Mouse (Mus musculus) c-Kit-negative CD71-positive TER-119-positive erythroid progenitor cells, embryonic 14.5 days (primary cell): ENCODE data around the gene Slk.

Experiments used
- DNase-seq: peaks from one replicate; pipeline ENCODE4 v3.0.0-alpha.2; 2013; ENCODE audit warnings: low read depth, low spot score

Slk gene

DNA sequence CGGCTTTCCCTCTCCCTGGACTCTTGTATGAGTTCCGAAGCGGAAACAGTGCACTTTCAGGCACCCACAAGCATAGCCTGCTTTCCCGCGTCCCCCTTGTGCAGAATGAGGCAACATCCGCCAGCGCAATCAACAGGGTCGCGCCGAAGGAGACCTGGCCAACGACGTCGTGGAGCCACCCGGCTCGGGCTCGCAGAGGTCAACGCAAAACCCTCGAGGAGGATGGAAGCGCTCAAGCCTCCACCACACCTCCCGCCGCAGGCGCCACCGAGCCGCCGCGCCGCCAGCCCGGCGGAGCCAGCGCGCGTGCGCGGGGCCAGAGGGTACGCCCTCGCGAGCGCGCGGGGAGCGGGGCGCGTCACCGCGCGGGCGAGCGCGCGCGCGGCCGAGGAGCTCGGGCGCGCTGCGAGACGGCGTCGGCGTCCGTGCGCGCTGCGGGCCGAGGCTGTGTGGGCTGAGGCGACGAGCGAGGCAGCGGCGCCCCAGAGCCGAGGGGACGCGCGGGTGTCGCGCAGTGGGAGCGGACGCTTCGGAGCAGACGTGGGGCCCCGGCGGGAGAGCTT lies at the start of gene Slk:
Gene Slk, plus strand, starts transcription at position 454 of the 563 bp plus-strand sequence.
- DNase-seq: peak; percentile 79

DNA sequence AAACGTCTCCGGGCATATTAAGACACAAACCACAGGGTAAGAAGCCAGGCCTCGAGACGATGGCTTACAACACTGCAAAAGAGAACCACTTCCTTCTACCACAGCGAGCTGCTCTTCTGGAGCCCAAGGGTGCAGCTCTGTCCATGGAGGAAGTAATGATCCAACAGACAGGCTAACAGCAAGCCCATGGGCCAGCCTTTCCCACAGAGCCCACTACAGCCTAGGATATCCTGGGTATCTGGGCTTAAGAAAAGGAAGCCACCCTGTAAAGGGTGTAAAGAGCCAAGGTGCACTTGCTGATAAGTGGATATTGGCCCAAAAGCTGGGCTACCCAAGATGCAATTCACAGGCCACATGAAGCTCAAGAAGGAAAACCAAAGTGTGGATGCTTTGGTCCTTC lies 48.2 kb upstream of the Slk start:
- no peak for DNase-seq

DNA sequence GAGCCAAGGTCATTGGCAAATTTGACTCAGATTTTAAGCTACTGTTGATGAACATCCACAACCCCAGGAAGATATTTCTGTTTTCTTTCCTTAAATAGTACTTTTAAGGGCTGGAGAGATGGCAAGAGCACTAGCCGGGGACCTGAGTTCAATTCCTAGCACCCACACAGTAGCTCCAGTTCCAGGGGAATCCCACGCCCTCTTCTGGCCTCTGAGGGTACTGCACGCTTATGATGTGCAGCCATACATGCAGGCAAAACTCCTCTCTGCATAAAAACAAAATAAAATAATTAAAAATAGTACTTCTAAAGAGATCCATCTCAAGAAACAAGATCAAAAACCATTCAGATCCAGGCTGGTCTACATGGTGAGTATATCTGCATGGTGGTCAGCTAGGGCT lies 47.0 kb upstream of the Slk start:
- DNase-seq: no peak

DNA sequence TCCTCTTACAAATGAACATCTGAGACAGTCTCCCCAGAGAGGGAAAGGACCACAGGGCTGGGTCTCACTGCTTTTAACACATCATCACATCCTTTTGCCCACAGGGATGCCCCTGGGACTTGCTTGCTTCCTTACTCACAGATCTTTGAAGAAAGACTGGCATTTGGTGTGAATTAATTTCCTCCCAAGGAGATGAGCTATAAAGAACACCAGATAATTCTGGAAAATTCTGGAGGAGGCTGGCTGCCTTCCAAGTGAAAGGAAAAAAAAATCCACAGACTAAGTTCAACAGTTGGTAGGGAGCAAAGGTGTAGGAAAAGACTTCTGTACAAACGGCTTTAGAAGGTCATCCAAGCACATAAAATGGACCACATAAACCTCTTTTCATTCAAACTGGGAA lies 45.3 kb upstream of the Slk start:
- DNase-seq: no peak

DNA sequence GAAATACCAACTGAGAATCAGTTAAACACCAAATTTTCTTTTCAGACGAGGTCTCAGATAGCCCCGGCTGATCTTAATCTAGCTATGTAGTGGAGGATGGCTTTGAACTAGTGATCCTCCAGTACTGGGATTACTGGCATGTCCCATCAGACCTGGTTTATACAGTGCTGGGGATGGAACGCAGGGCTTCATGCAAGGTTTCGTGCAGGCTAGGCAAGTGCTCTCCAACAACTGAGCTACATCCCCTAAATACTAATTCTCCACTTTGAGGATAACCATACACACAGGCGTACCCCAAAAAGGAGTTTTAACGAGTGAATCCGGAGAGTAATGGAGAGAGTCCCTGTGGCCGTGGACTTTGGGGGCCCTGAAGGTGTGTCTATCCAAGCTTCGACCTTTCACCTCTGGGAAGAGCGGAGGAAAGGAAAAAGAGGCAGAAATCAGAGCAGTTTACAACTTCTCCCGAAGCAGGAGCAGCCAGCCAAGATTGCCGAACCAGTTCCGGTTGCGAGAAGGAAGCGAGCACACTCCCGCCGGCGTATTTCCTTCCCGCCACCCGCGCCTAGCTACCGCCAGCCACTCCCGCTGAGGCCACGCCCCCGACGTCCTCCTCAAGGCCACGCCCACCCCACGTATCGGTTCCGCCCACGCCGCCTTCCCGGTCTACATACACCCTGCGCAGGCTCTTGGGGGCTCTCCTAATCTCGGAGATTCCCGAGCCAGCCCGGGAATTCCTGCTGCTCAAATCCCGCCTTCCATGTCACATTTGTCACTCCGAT lies 42.8 kb upstream of the Slk start:
- DNase-seq: peak; percentile 90

DNA sequence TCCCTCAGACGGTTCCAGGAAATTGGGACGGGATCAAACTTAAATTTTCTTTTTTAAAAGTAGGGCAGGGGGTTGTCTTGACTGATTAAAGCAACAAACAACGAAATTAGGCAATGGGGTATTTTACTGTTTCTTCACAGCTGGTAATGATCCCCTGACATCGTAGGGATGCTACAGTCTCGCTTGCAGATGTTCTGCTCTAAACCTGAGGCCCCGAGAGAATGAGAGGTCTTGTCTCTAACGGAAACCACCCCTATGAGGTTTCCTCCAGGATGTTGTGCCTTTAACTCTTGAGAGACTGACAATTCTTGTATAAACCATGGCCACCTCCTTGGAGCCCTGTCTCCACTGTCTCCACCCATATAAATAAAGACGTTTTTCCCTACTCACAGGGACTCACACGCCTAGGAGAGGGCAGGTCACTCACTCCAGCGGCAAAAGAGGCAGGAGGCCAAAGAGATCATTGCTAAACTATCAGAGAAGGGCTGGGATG lies 42.1 kb upstream of the Slk start, which contains the start of gene Stn1:
Gene Stn1, minus strand, starts transcription at position 208 of the 493 bp plus-strand sequence.
- no peak for DNase-seq

DNA sequence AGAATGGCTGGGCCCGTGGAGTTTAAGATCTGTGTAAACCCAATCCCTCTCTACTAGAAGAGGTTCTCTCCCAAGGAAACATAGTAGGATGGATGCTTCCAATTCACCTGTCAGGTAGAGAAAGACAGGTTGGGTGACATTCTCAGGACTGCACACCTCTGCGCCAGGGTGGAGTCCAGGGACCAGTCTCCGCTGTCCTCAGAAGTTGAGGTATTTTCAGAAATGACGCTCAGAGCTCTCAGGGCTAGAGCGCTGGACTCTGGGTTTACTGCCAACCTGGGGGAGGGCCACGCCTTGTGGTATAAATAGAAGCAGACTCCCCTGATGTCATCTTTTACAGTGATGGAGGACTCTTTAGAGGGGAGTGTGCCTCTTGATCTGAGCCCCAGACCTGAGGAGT lies 41.6 kb upstream of the Slk start:
- no peak for DNase-seq

DNA sequence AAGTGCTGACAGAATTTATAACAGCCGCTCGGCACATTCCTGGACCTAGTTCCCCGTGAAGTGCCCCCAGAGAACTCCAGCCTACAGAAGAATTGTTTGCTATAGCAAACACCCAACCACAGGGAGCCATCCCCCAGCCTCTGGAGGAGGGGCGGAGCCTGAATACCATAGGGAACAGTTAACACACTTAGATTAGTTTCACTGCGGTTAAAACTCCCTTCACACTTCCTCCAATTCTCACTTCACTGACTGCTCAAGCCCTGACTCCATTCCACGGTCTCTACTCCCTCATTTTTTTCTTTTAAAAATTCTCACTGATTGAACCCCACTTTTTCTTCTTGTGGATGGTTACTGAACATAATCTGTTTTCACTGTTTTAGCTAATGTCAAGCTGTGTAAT lies 40.7 kb upstream of the Slk start:
- DNase-seq: no peak

DNA sequence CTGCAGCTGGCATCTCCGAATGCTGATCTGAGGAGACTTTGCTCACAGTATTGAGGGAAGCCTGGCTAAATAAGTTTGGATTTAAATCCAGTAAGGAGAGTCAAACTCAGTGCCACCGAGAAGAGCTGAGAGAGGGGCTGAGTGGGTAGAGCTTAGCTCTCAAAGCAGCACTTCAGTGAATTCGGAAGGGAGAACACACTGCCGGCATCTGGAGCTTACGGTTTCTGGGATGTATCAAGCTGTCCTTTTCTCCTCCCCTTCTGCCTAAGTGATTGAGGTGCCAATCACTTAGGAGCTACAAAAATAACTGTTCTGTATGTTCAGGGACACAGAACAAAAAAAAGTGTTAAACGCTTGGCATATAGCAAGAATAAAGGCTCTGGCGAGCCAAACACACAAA lies 37.0 kb upstream of the Slk start:
- no peak for DNase-seq

DNA sequence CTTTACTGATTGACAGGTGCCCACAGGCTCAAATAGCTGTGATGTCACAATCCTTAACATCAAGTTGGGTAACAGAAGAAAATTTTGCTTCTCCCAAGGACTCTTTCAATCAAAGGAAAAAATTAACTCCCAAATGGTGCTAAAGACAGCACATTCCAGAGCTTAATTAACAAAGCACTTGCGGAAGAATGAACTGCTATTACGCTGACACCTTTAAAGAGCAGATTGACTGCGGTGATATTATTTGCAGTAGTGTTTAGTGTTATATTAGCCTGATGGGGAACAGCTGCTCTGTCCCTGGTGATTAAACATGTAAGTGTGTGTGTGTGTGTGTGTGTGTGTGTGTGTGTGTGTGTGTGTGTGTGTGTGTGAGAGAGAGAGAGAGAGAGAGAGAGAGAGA lies 34.4 kb upstream of the Slk start:
- no peak for DNase-seq

DNA sequence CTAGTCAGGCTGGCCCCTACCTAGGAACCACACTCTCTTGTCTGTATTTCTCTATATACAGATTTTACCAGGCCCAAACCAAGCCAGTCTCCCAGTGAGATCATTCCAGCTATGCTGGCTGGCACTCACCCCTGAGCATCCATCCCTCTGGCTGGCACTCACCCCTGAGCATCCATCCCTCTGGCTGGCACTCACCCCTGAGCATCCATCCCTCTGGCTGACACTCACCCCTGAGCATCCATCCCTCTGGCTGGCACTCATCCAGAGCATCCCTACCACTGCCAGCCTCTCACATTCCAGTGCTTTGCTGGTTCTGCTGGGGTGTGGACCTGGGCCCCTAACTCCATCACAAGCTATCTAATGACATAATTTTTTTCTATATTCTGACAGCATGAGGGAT lies 34.0 kb upstream of the Slk start:
- no peak for DNase-seq

DNA sequence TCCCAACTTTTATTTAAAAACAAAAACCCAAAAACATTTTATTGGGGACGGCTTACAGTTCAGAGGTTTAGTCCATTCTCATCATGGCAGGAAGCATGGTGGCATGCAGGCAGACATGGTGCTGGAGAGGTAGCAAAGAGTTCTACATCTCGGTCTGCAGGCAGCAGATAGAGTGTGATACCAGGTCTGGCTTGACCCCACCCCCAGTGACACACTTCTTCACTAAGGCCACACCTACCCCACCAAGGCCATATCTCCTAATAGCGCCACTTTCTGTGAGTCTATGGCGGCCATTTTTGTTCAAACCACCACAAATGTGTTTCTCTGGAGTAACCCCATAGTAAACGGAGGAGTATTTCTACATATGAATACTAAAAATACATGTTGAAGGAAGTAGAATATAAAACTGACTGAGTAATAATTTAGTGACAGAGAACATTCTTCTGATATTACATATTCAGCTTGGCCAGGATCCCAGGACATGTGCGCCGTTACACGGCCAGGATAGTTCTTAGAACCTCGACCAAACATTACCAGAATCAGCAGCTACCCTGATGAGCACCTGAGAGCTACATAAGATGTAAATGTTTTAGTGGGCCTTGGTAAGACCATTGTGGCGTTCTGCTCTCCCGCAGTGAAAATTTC lies 30.9 kb upstream of the Slk start:
- DNase-seq: no peak

DNA sequence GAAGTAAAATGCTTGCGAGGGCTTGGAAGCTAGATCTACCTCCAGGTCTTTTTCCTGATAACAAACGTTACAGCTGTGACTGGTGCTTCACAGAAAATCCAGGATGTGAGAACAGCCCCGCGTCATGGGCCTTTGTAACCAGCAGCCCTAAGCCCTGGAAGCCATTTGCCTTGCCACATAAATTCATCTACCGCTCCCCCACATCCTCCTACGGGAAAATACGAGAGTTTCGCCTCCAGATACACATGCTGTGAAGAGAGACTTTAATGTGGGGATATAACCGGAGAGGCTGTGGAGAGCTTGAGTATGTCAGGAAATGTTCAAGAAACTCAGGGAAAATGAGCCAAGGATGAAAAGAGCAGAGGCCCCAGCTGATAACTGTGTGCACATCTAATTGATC lies 30.3 kb upstream of the Slk start:
- no peak for DNase-seq

DNA sequence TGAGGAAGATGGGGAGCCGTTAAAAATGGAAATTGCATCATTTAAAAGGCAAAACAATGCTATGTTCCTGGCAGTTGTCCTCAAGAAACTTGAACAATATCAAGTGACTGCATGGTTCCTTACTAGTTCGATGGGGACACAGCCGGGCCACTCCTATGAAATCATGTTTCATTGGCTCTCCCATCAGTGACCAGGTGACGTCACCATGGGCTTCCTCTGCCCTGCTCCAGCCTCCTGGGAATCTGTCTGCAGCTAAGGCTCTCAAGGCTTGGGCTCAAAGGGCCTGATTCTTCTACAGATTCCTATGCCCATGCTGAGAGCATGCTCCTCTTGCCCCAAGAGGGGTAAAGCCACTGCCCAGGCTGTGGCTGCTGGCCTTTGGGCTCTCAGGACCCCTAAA lies 29.9 kb upstream of the Slk start:
- no peak for DNase-seq

DNA sequence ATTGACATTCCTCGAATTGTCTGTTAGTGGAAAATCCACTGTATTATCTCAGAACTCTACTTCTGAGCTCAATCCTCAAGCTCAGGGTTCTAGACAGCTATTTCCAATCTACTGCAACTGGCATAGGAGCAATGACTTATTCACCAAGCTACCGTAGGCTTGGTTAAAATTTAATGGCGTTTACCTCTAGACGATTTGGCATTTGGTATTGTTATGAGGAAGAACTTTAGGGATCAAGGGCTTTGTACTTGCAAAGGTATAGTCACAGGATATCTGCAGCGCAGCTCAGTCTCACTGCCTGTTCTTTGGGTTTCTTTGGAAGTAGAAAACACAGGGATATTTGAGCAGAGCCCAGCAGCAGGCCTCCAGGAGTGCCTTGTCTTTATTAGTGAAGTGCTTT lies 20.3 kb upstream of the Slk start:
- no peak for DNase-seq

DNA sequence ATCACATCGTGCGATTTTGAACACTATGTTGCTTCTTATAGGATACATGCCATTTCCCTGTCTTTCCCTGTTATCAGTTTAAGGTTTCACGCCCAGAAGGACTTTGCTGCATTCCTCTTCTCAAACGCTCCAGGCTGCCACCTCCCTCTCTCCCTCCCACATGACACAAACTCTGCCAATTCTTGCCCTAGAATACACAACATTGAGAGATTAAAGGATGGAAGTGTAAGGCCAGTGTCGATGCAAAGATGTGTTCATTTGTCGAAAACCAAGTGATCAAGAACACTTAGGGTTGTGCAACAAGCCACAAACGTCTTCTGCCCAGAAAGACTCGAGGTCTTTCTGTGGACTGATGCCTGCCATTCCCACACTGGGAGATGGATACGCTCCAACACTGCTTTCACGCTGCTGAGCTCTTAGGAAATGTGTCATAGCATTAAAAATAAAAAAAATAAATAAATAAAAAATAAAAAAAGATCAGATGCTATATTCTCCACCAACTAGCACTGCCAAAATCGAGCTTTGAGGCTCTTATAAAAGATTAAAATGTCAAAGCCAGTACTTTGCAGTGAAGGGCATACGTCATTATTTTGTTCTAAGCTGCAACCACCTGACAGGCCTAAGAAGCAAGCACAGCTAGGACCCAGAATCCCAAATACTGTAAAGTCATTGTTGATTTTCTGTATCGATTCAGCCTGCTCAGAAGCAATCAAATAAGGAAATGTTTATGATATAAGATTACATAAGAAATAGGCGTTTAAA lies 19.5 kb upstream of the Slk start:
- no peak for DNase-seq

DNA sequence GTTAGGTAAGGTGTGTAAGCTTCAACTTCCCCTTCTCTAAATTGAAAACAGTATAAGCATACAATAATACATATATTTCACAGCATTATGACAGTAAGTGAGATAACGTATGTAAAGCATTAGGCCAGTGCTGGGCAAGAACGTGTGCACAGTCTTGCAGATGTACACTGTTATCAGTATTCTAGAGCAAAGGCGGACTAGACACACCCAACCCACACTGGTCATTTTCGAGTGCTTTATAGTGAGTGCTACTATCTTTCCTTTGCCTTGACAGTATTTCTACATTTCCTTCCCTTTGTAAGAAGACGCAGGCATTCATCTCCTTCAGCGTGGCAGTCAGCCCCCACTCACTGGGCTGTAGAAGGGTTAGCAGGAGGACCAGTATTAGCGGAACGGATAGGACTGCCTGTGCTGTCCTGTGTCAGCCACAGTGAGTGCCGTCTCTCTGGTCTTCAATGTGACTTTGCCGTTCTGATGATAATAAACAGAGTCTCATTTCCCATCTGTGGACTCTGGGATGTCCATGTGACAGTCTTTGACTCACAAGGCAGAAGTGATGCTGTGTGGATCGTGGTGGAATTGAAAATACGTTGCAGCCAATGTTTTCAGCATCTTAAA lies 18.8 kb upstream of the Slk start:
- no peak for DNase-seq

DNA sequence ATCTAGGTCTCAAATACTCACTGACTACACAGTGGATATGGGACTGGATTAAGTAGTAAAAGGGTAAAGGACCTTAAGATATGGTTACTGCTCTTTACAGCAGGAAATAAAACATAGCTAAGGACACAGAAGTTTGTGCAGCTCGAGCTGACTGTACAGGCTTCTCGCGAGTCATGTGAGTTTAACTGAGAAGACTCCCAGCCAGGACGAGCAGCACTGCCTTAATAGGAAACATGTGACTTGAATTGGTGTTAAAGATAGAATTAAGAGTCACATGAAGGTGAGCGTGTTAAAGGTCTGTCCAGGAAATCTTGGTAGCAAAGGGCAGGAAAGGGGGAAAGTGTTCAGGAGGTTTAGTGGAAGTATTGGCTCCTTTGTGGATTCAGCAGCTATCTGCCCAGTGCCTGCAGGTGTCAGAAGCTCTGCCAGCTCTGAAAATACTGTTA lies 17.5 kb upstream of the Slk start:
- no peak for DNase-seq

DNA sequence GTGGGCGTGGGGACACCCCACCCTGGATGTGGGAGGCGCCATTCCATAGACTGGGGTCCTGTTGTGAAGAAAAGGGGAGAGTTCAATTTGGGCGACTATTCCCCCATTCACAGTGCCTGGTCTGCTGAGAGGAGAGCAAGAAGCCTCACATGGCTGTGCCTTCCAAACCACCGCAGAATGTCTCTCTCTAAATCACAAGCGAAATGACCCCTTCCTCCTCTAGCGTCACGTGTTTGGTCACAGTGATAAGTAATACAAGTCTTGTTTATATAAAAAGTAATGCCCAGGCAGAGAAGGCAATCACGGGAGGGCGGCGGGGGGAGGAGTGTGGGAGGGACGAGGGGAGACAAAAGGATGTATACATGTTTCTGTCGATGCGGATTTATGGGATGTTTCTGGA lies 15.8 kb upstream of the Slk start:
- no peak for DNase-seq

DNA sequence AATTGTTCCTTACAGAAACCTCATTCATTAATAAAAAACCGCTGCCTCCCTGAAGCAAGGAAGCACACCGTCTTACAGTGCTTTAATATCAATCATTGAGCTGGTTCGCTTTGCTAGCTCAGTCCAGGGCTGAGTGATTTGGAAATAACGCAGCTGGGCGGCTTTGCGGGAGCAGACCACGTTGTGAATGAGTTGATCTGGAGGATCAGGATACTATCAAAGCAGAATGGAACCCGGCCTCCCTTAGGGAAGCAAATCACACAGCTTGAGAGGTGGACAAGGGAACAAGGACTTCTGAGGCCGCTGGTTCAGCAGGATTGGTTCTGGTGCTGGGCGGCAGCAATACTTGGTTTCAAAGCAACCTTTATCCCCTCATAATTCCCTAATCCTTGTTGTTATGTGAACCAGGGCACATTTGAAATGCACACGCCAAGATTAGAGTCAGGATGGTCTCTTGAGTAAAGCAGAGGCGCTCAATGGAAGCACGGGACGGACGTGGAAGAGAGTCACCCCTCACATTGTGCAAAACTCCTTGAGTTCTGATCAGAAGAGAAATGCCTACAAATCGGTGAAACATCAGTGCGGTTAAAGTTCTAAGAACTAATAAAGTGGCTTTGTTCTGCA lies 14.3 kb upstream of the Slk start:
- no peak for DNase-seq

DNA sequence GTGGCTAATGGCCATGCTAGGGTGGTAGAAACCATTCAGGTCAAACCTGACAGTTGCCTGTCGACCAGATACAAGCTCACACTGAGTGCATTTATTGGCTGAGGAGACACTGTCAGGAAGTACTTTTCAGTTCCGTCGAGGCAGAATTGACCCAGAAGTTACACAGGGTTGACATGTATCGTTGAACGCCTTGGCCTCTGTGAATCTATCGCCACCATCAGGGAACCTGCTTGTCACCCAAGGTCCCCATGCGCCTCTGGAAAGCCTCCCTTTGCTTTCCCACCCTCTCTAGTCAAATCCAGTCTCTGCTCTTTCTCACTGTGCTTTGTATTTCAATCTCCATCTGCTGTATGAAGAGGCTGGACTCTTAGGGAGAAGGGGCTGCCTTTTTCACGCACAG lies 13.5 kb upstream of the Slk start:
- DNase-seq: no peak
